In genomic region chr5:143817116-143817930, GRCm38 (mm10) we compare ENCODE assay signal across 8 mouse cellular contexts. TPM values are rescaled to one million over a fixed set of nuclear protein-coding genes. Genes with fewer than 3 reads are reported as not detected.
DNase-seq lines count a peak whose midpoint lies in the region; ATAC-seq and TF ChIP-seq lines count a peak whose summit lies in the region.

TSS of gene Eif2ak1 (plus strand) at chr5:143817788.

- peak; percentile 75 for TF ChIP-seq CTCF in kidney, postnatal 0 days (IDR thresholded peaks at IDR 0.05; ENCODE audit: low read depth)

- no peaks in the 10 kb centered on the region for H3K36me3 ChIP-seq in heart, embryonic 12.5 days
- H3K36me3 ChIP-seq in kidney, postnatal 0 days (ENCODE audit: insufficient read depth, low read length) = no peaks in the 10 kb centered on the region
- no peaks in the 10 kb centered on the region for H3K36me3 ChIP-seq in liver, embryonic 11.5 days (ENCODE audit: control insufficient read depth, insufficient read depth, low read length)
- no peaks in the 10 kb centered on the region for H3K36me3 ChIP-seq in stomach, embryonic 14.5 days (ENCODE audit: control insufficient read depth, insufficient read depth, low read length)

- H3K9me3 ChIP-seq in heart, embryonic 12.5 days (replicated peaks) = no peaks in the 10 kb centered on the region
- no peaks in the 10 kb centered on the region for H3K9me3 ChIP-seq in kidney, postnatal 0 days (replicated peaks; ENCODE audit: low read length)
- no peaks in the 10 kb centered on the region for H3K9me3 ChIP-seq in liver, embryonic 11.5 days (ENCODE audit: control insufficient read depth, low read length)
- H3K9me3 ChIP-seq in stomach, embryonic 14.5 days (ENCODE audit: control insufficient read depth, low read depth, low read length) = no peaks in the 10 kb centered on the region

- peak within 1 kb of the TSS; percentile 88 for H3K9ac ChIP-seq in heart, embryonic 12.5 days
- H3K9ac ChIP-seq in kidney, postnatal 0 days (ENCODE audit: low read depth, low read length) = peak within 1 kb of the TSS; percentile 76
- H3K9ac ChIP-seq in liver, embryonic 11.5 days (ENCODE audit: low read depth, low read length) = peak within 1 kb of the TSS; percentile 90
- peak within 1 kb of the TSS; percentile 74 for H3K9ac ChIP-seq in stomach, embryonic 14.5 days (replicated peaks; ENCODE audit: low read depth, low read length)

- peaks cover 7% of the 10 kb centered on the region; the same call in 1 of the 2 replicates for H3K4me1 ChIP-seq in heart, embryonic 12.5 days (replicated peaks)
- no peaks in the 10 kb centered on the region; the same call in 1 of the 2 replicates for H3K4me1 ChIP-seq in kidney, postnatal 0 days (replicated peaks; ENCODE audit: insufficient read depth, low read length)
- peaks cover 12% of the 10 kb centered on the region; the same call in 1 of the 2 replicates for H3K4me1 ChIP-seq in liver, embryonic 11.5 days (replicated peaks; ENCODE audit: control insufficient read depth, insufficient read depth, low read length)
- H3K4me1 ChIP-seq in stomach, embryonic 14.5 days (ENCODE audit: control insufficient read depth, insufficient read depth, low read length) = no peaks in the 10 kb centered on the region

- H3K4me2 ChIP-seq in heart, embryonic 12.5 days = peak within 1 kb of the TSS; percentile 93
- peak within 1 kb of the TSS; percentile 59 for H3K4me2 ChIP-seq in kidney, postnatal 0 days (ENCODE audit: low read length)
- peak within 1 kb of the TSS; percentile 82 for H3K4me2 ChIP-seq in liver, embryonic 11.5 days
- peak within 1 kb of the TSS; percentile 84 for H3K4me2 ChIP-seq in stomach, embryonic 14.5 days (replicated peaks; ENCODE audit: low read depth, low read length)

- H3K4me3 ChIP-seq in heart, embryonic 12.5 days = peak within 1 kb of the TSS; percentile 99
- peak within 1 kb of the TSS; percentile 64 for H3K4me3 ChIP-seq in kidney, postnatal 0 days (replicated peaks; ENCODE audit: low read depth, low read length)
- peak within 1 kb of the TSS; percentile 96 for H3K4me3 ChIP-seq in liver, embryonic 11.5 days (ENCODE audit: low read depth, low read length)
- peak within 1 kb of the TSS; percentile 78 for H3K4me3 ChIP-seq in stomach, embryonic 14.5 days (ENCODE audit: low read depth, low read length)

- H3K27me3 ChIP-seq in heart, embryonic 12.5 days (replicated peaks) = no peaks in the 10 kb centered on the region
- no peaks in the 10 kb centered on the region for H3K27me3 ChIP-seq in kidney, postnatal 0 days (ENCODE audit: insufficient read depth, low read length)
- no peaks in the 10 kb centered on the region for H3K27me3 ChIP-seq in liver, embryonic 11.5 days (replicated peaks; ENCODE audit: control insufficient read depth, insufficient read depth, low read length)
- H3K27me3 ChIP-seq in stomach, embryonic 14.5 days (ENCODE audit: control insufficient read depth, insufficient read depth, low read length) = no peaks in the 10 kb centered on the region

- WGBS in heart, embryonic 12.5 days = under 1% methylated on average over 37 of the region's 37 CpGs
- under 1% methylated on average over 37 of the region's 37 CpGs for WGBS in kidney, postnatal 0 days
- under 1% methylated on average over 37 of the region's 37 CpGs for WGBS in liver, embryonic 11.5 days
- WGBS in stomach, embryonic 14.5 days = 0% methylated on average over 37 of the region's 37 CpGs

- peak within 1 kb of the TSS; percentile 64 for H3K27ac ChIP-seq in heart, embryonic 12.5 days (ENCODE audit: poor library complexity, severe bottlenecking)
- peak within 1 kb of the TSS; percentile 14; the same call in 1 of the 2 replicates for H3K27ac ChIP-seq in kidney, postnatal 0 days
- H3K27ac ChIP-seq in liver, embryonic 11.5 days (ENCODE audit: low read depth, low read length) = peak within 1 kb of the TSS; percentile 95
- H3K27ac ChIP-seq in stomach, embryonic 14.5 days (ENCODE audit: low read length) = peak within 1 kb of the TSS; percentile 58; the same call in 1 of the 2 replicates

- peak; percentile 95 for DNase-seq in CD4-positive helper T cell, adult 2 months (ENCODE audit: low read depth, low spot score)
- DNase-seq in brain, embryonic 18.5 days (ENCODE audit: low read depth, low spot score) = peak; percentile 93
- DNase-seq in kidney, postnatal 0 days (ENCODE audit: low spot score) = peak; percentile 99
- DNase-seq in liver, embryonic 11.5 days (ENCODE audit: low spot score) = peak; percentile 92
- DNase-seq in naive thymus-derived CD4-positive, alpha-beta T cell, adult 2 months (ENCODE audit: low read depth) = peak; percentile 94

- peak; percentile 86 for ATAC-seq in erythroid progenitor cell, adult 5-6 weeks (replicated peaks; ENCODE audit: low FRiP score, poor library complexity, severe bottlenecking)
- peak; percentile 98 for ATAC-seq in heart, embryonic 12.5 days (ENCODE audit: insufficient number of reproducible peaks, low FRiP score)
- ATAC-seq in kidney, postnatal 0 days (replicated peaks; ENCODE audit: low FRiP score, low read depth) = peak; percentile 98
- ATAC-seq in liver, embryonic 11.5 days (replicated peaks; ENCODE audit: low FRiP score) = peak; percentile 93
- ATAC-seq in stomach, embryonic 14.5 days (ENCODE audit: insufficient number of reproducible peaks, insufficient read depth, low FRiP score, low read depth) = peak; percentile 99

RNA-seq across cellular contexts. Expression of gene Eif2ak1, which starts in this region (rescaled TPM):
- 247 and 263 TPM in 2 replicates for total RNA-seq in erythroid progenitor cell, adult 5-6 weeks (2015; ENCODE audit: low replicate concordance)
- total RNA-seq in erythroid progenitor cell, adult 5-6 weeks (2017; ENCODE audit: low replicate concordance) = 329 and 365 TPM in 2 replicates
- 35.0 and 35.4 TPM in 2 replicates for polyA plus RNA-seq in heart, embryonic 12.5 days (2016; fragmentation: Nextera tagmentation; extraction: Ambion mirVana)
- 32.4 and 34.1 TPM in 2 replicates for polyA plus RNA-seq in kidney, postnatal 0 days (2015; fragmentation: Nextera tagmentation; extraction: Ambion mirVana)
- polyA plus RNA-seq in liver, embryonic 11.5 days (2014; fragmentation: Nextera tagmentation; extraction: Ambion mirVana) = 82.6 and 83.6 TPM in 2 replicates
- 34.4 TPM in 2 replicates for polyA plus RNA-seq in stomach, embryonic 14.5 days (2014; fragmentation: Nextera tagmentation; extraction: Ambion mirVana)

Comparison
In these comparisons a context has a peak if more than half of its experiments do, and no peak if none do; other contexts are left out.
1. Peak in every context shown above with its lines: DNase-seq, ATAC-seq, H3K4me3 ChIP-seq and H3K27ac ChIP-seq.
2. H3K27ac ChIP-seq: peak in every context shown above with its lines; median percentile 95 in liver, embryonic 11.5 days; 64 in heart, embryonic 12.5 days; 58 in stomach, embryonic 14.5 days; 14 in kidney, postnatal 0 days.